Mouse (Mus musculus): ENCODE data around the gene Klhl3. TPM values are rescaled to one million over a fixed set of nuclear protein-coding genes. Genes with fewer than 3 reads are reported as not detected.

Gene Klhl3
- polyA plus RNA-seq, 1 experiment from 2014 or later: 8.9 TPM

DNA sequence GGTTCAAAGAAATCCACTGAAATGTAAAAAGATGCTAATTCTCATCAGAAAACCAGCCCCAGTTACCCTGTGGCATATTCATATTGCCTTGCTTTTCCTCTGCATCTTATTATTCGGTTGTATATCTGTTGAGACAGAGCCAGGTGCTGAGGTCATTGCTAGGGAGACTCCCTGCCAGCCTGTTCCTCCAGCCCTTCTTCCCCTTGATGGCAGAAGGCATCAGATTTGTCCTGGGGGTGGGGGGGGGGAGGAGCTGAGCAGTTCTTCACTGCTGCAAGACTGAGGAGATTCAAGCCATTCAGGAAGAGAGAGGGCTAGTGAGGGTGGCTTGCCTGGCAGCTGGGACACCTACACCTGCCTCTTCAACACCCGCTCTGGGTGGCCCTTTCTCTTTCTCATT is 101.9 kb downstream of the Klhl3 start:
- WGBS: 76% methylated on average over 2 of the region's 2 CpGs
- Histone ChIP-seq H3K36me3 (no peaks in the 10 kb centered on the region), H3K4me3 (replicated peaks) (no peak overlapping the region), H3K27ac (no peak overlapping the region), H3K9me3 (no peaks in the 10 kb centered on the region), H3K4me1 (replicated peaks) (no peaks in the 10 kb centered on the region), H3K27me3 (no peaks in the 10 kb centered on the region), H3K9ac (replicated peaks) (no peak overlapping the region), H3K4me2 (replicated peaks) (no peak overlapping the region)
- ATAC-seq: peak; percentile 40; the same call in 1 of the 2 replicates

DNA sequence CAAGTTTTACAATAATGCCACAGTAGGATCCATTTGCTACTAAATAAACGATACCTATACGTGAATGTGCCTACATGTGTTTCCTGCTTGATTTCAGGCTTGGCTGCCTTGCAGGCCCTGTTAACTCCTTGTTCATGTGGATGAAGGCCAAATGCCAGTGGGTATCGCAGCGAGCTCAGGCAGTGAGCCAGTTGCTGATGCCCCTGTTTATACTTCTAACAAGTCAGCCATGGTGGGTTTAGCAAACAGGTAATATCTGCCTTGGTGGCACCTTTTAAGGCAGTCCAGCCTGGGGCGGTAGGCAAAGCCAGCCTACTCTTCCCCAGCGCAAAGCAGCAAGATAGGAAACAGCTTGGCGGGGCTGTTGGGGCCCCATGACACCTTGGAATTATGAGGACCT is 103.0 kb downstream of the Klhl3 start:
- H3K36me3 ChIP-seq: no peaks in the 10 kb centered on the region
- H3K27me3 ChIP-seq: no peaks in the 10 kb centered on the region
- WGBS: 94% methylated on average over 7 of the region's 7 CpGs
- H3K4me3 ChIP-seq (replicated peaks): no peak overlapping the region
- no peak for ATAC-seq
- H3K9me3 ChIP-seq: no peaks in the 10 kb centered on the region
- no peak overlapping the region for H3K4me2 ChIP-seq (replicated peaks)
- H3K4me1 ChIP-seq (replicated peaks): no peaks in the 10 kb centered on the region
- H3K27ac ChIP-seq: no peak overlapping the region
- H3K9ac ChIP-seq (replicated peaks): no peak overlapping the region

DNA sequence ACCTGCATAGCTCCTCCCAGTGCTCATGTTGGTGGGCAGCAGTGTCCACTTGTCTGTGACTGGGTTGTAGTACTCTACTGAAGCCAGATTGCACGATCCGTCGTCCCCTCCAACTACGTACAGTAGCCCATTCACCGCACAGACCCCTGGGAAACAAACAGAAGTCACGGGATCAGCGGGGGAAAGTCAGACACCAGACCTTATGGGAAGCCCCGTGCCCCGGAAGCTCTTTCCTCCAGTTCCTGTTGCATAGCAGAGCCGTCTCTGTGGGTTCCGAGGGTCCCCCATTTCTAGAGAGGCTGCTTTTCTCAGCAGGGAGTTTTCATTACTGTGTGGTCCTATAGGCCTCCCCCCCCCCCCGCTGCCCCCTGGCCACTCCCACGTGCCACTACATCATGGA is 104.1 kb downstream of the Klhl3 start:
- Histone ChIP-seq H3K4me2 (replicated peaks) (no peak overlapping the region), H3K9ac (replicated peaks) (no peak overlapping the region), H3K4me3 (replicated peaks) (no peak overlapping the region), H3K36me3 (peaks cover 10% of the 10 kb centered on the region), H3K27ac (no peak overlapping the region), H3K4me1 (replicated peaks) (no peaks in the 10 kb centered on the region), H3K9me3 (no peaks in the 10 kb centered on the region), H3K27me3 (no peaks in the 10 kb centered on the region)
- 87% methylated on average over 13 of the region's 13 CpGs for WGBS
- ATAC-seq: no peak

DNA sequence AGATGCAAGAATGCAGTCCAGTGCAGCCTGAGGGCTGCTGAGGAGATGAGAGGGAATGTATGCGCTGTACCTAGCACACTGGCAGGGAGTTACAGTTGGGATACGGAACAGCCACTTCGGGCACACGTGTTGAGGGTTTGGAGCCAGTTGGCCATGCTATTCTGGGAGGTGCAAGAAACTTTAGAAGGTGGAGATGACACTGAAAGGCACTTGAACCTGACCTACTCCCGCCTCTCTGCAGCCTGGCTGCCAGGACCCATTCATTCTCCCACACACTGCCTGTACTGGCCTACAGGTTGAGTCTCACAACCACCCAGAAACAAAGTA is 105.4 kb downstream of the Klhl3 start:
- Histone ChIP-seq H3K4me1 (replicated peaks) (no peaks in the 10 kb centered on the region), H3K9ac (replicated peaks) (no peak overlapping the region), H3K4me3 (replicated peaks) (no peak overlapping the region), H3K27ac (no peak overlapping the region), H3K27me3 (no peaks in the 10 kb centered on the region), H3K9me3 (no peaks in the 10 kb centered on the region), H3K36me3 (peaks cover 15% of the 10 kb centered on the region), H3K4me2 (replicated peaks) (no peak overlapping the region)
- ATAC-seq: no peak
- WGBS: 87% methylated on average over 5 of the region's 5 CpGs

DNA sequence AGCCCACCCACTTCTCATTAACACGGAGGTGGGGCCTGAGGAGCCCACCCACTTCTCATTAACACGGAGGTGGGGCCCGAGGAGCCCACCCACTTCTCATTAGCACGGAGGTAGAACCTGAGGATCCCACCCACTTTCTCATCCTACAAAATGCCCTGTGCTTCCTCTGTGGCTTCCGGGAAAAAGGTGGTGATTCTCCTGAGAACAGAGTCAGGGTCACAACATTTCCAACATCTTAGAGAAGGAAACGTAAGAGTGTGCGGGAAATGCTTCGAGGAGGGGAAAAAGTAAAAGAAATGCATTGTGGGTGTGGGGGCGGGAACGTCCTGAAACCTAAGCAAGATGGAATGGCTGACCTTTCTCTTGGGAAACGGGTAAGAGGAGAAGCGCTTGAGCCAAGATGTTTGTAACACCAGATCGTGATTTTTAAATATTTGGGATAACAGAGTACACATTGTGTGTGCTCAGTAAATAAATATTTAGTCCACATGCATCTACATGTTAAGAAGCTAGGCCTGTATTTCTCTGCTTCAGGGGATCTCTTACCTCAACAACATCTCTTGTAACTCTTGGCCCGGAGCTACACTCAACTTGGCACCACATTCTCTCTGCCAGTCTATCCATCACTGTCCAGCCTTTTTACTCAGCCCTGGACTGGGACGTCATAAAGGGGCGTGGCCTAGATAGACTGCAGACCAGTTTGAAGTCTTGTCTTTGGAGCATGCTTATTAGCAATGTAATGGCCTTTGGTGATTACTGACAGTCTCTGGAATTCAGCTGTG is 105.9 kb downstream of the Klhl3 start:
- Histone ChIP-seq H3K4me1 (replicated peaks) (no peaks in the 10 kb centered on the region; the same call in 1 of the 2 replicates), H3K27ac (no peak overlapping the region), H3K4me3 (replicated peaks) (no peak overlapping the region), H3K9ac (replicated peaks) (no peak overlapping the region), H3K4me2 (replicated peaks) (no peak overlapping the region), H3K9me3 (no peaks in the 10 kb centered on the region), H3K36me3 (peaks cover 15% of the 10 kb centered on the region), H3K27me3 (no peaks in the 10 kb centered on the region)
- WGBS: 60% methylated on average over 16 of the region's 16 CpGs
- ATAC-seq: no peak

DNA sequence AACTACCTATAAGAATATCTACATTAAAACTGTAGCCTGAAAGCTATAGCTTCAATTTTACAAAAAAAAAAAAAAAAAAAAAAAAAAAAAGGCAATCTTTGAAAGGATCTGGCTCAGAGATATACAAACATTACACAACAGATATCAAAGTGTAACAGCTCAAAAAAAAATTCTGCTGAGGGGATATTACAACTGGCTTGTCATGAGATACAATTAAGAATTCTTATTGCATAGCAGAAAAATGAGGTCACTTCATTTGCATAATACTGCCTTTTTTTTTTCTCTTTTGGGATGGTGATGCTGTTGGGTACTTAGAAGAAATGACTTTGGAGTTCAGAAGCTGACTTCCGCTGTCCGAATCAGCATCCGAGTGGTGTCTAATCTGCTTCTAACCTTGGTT is 111.6 kb downstream of the Klhl3 start:
- no peak for ATAC-seq
- no peak overlapping the region for H3K9ac ChIP-seq (replicated peaks)
- no peaks in the 10 kb centered on the region for H3K9me3 ChIP-seq
- no peak overlapping the region for H3K4me2 ChIP-seq (replicated peaks)
- 82% methylated on average over 3 of the region's 3 CpGs for WGBS
- peaks cover 13% of the 10 kb centered on the region; the same call in 1 of the 2 replicates for H3K4me1 ChIP-seq (replicated peaks)
- H3K36me3 ChIP-seq: peaks cover 15% of the 10 kb centered on the region
- H3K4me3 ChIP-seq (replicated peaks): no peak overlapping the region
- H3K27me3 ChIP-seq: no peaks in the 10 kb centered on the region
- H3K27ac ChIP-seq: no peak overlapping the region

DNA sequence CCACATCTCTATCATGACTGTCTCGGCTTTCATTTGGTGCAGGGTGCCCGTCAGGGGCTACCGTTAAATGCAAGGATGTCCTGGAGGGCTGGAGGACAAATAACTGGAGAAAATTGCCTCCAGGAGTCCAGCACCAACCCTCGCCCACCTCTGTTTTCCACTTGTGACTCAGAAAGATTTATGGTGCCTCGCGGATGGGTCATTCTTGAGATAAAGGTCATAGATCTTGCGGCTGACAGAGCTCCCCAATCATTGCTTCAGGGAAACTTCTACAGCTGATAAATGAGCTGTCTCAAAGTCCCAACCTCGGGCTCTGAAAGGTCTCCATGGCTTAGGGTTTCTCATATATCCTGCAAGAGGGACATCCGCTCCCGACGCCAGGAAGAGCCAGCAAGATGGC is 116.9 kb downstream of the Klhl3 start:
- H3K4me1 ChIP-seq (replicated peaks): 0 out of 2 replicates have a peak, but pooled peaks cover 11% of the 10 kb centered on the region
- H3K27me3 ChIP-seq: no peaks in the 10 kb centered on the region
- no peak overlapping the region for H3K4me2 ChIP-seq (replicated peaks)
- H3K9me3 ChIP-seq: no peaks in the 10 kb centered on the region
- WGBS: 92% methylated on average over 11 of the region's 11 CpGs
- no peak overlapping the region for H3K4me3 ChIP-seq (replicated peaks)
- H3K27ac ChIP-seq: no peak overlapping the region
- H3K36me3 ChIP-seq: no peaks in the 10 kb centered on the region
- no peak overlapping the region for H3K9ac ChIP-seq (replicated peaks)
- ATAC-seq: no peak

DNA sequence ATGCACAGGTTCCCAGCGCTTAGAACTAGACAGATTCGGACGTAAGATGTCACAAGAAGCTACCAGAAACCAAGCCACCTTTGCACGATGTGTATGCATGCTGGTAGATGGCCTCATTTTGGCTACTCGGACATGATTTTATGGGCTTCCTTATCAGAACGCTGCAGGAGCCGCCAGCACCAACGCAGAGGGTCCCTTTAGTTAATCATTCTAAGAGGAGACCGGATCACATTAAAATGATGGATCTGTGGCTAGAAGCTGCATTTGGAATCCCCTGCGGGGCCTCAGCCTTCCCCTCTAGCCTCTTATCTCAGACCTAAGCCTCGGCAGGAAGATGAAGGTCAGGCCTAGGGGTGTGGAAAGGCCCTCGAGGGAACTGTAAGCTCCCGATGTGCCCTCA is 117.5 kb downstream of the Klhl3 start:
- Histone ChIP-seq H3K9me3 (no peaks in the 10 kb centered on the region), H3K27ac (no peak overlapping the region), H3K27me3 (no peaks in the 10 kb centered on the region), H3K36me3 (no peaks in the 10 kb centered on the region), H3K9ac (replicated peaks) (no peak overlapping the region), H3K4me1 (replicated peaks) (0 out of 2 replicates have a peak, but pooled peaks cover 8% of the 10 kb centered on the region), H3K4me2 (replicated peaks) (no peak overlapping the region), H3K4me3 (replicated peaks) (no peak overlapping the region)
- no peak for ATAC-seq
- 81% methylated on average over 13 of the region's 13 CpGs for WGBS

DNA sequence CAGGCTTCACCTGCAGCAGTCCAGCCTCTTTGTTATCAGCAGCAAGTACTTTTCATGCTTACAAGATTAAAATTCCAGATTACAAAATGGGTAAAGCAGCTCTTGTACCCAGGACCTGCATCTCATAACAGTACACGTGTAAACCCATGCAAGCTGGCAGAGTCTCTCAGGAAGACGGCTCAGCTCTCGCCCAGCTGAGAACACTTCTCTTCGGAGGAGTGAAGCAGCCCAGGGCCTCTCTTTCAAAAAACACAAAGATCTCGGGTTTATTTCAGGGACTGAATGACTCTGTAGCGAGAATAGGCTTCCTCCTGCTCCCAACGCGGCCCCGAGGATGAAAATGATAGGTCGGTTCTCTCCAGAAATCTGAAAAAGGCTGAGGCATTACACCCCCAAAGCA is 128.8 kb downstream of the Klhl3 start:
- H3K27ac ChIP-seq: no peak overlapping the region
- H3K4me1 ChIP-seq (replicated peaks): peaks cover 17% of the 10 kb centered on the region
- H3K4me3 ChIP-seq (replicated peaks): no peak overlapping the region
- H3K4me2 ChIP-seq (replicated peaks): no peak overlapping the region
- H3K36me3 ChIP-seq: no peaks in the 10 kb centered on the region
- no peaks in the 10 kb centered on the region for H3K27me3 ChIP-seq
- WGBS: 43% methylated on average over 10 of the region's 10 CpGs
- no peak for ATAC-seq
- no peak overlapping the region for H3K9ac ChIP-seq (replicated peaks)
- H3K9me3 ChIP-seq: no peaks in the 10 kb centered on the region

DNA sequence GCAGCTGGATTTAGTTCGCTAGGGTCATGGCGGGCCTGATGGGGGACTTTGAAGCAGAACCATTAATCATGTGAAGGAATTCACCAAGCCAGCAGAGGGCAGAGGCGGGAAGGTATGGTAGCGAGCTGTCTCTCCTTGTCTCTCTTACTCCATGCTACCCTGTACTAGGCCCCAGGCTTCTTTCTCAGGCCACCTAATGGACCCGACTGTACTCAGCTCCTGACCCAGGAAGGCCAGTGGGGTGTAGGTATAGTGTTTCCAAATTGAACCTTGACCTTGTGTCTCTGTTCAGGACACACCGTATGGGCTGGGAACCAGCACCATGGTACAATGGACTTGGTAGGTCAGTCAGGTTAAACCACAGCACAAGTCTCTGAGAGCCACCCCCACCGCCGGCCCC is 129.2 kb downstream of the Klhl3 start:
- no peak overlapping the region for H3K4me3 ChIP-seq (replicated peaks)
- 68% methylated on average over 8 of the region's 8 CpGs for WGBS
- no peak overlapping the region for H3K9ac ChIP-seq (replicated peaks)
- H3K4me2 ChIP-seq (replicated peaks): no peak overlapping the region
- H3K27me3 ChIP-seq: no peaks in the 10 kb centered on the region
- peaks cover 17% of the 10 kb centered on the region for H3K4me1 ChIP-seq (replicated peaks)
- H3K27ac ChIP-seq: no peak overlapping the region
- no peaks in the 10 kb centered on the region for H3K9me3 ChIP-seq
- 0 out of 2 replicates have a peak, but pooled peaks have one; percentile 29 for ATAC-seq
- H3K36me3 ChIP-seq: no peaks in the 10 kb centered on the region

DNA sequence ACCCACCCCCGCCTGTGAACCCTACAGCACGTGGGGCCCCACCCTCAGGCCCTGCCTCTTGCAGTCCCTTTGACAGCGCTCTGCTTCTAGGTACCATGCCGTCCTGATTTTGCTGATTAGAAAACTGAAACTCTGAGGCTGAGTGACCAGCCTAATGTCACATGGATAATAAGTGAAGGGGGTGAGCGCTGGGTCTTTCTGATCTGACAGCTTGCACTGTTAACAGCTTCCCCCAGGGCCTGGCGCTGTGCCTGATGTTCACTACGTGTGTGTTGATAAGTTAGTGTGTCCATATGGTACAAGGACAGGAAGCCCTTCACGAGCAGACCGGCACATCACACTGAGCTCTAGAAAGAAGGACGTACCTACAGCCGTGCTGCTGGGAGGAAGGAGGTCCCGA is 130.1 kb downstream of the Klhl3 start:
- Histone ChIP-seq H3K4me3 (replicated peaks) (no peak overlapping the region), H3K27me3 (no peaks in the 10 kb centered on the region), H3K4me1 (replicated peaks) (peaks cover 22% of the 10 kb centered on the region), H3K36me3 (no peaks in the 10 kb centered on the region), H3K4me2 (replicated peaks) (no peak overlapping the region), H3K9me3 (no peaks in the 10 kb centered on the region), H3K9ac (replicated peaks) (no peak overlapping the region), H3K27ac (no peak overlapping the region)
- 67% methylated on average over 12 of the region's 12 CpGs for WGBS
- peak; percentile 51 for ATAC-seq

DNA sequence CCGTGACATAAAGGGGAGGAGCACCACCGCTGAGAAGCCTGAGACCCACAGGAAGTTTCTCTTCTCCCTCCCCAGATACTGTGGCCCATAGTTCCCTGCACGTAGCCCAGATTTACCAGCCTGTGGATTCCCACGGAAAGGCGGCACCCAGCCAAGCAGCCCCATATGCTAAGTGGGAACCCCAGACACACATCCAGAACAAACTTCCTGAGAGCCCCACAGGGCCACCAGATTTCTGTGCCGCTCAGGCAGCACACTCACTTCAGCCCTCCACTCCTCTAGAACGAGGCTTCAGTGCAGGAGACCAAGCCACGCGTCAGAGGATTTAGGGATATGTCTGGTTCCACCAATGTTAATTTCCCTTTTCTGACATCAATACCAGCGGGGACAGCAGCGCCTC is 130.5 kb downstream of the Klhl3 start:
- 73% methylated on average over 11 of the region's 11 CpGs for WGBS
- H3K27me3 ChIP-seq: no peaks in the 10 kb centered on the region
- ATAC-seq: peak; percentile 9; the same call in 1 of the 2 replicates
- H3K27ac ChIP-seq: no peak overlapping the region
- H3K4me3 ChIP-seq (replicated peaks): no peak overlapping the region
- no peaks in the 10 kb centered on the region for H3K9me3 ChIP-seq
- H3K36me3 ChIP-seq: no peaks in the 10 kb centered on the region
- H3K4me2 ChIP-seq (replicated peaks): no peak overlapping the region
- H3K4me1 ChIP-seq (replicated peaks): peaks cover 22% of the 10 kb centered on the region
- H3K9ac ChIP-seq (replicated peaks): no peak overlapping the region

DNA sequence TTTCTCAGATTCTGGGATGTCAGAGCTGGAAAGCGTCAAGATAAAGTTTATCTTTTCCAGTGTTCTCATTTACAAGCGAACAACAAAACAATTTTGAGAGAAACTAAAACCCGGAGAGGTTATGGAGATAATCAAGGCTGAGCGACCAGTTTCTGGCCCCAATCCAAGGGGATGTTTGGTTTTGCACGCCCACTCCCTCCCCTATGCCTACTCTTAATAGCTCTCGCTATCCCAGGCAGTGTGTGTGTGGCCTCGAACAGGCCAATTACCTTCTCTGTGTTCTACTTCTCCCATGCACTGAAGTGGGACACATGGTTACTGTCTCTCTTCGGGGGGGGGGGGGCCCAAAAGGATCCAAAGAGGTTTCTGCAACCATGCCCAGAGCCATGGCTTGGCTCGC is 132.7 kb downstream of the Klhl3 start:
- Histone ChIP-seq H3K4me3 (replicated peaks) (no peak overlapping the region), H3K27ac (0 out of 2 replicates have a peak overlapping the region, but pooled peaks have one; percentile 0), H3K27me3 (no peaks in the 10 kb centered on the region), H3K9me3 (peaks cover 3% of the 10 kb centered on the region; the same call in 1 of the 2 replicates), H3K36me3 (no peaks in the 10 kb centered on the region), H3K4me2 (replicated peaks) (no peak overlapping the region), H3K4me1 (replicated peaks) (peaks cover 22% of the 10 kb centered on the region), H3K9ac (replicated peaks) (no peak overlapping the region)
- 63% methylated on average over 9 of the region's 9 CpGs for WGBS
- ATAC-seq: no peak; the same call in 1 of the 2 replicates

All from midbrain, embryonic 13.5 days (tissue).